ENCODE assay signal across 28 mouse cellular contexts in the genomic region with DNA sequence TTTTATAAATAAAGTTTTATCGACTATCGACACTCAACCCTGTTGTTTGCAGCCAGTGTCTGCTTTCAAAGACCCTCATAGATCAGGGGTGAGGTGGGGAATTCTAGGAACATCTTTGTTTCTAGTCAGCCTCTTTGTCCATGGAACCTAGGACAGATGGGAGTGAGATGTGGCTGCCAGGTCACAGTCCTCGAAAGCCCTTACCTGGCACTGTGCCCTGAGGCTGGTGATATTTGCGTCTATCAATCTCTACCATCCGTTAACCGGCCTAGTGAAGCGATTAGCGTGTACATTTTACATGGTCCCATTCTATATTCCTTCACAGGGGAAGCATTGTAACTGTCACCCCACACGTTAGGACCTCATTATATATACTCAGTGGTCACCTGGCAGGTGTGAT. TPM values are rescaled to one million over a fixed set of nuclear protein-coding genes. Genes with fewer than 3 reads are reported as not detected.
DNase-seq lines count a peak whose midpoint lies in the region; ATAC-seq lines count a peak whose summit lies in the region.
"Had no signal": no experiment of that assay in that cellular context is flagged by ENCODE, and none has a peak within 500 bp of the region (broad histone marks: within the 10 kb centered on the region; RNA-seq: fewer than 3 reads in every experiment).

No protein-coding gene starts in this region.

- H3K4me1 ChIP-seq in hindbrain, embryonic 10.5 days (replicated peaks): peaks cover 50% of the 10 kb centered on the region
- peaks cover 23% of the 10 kb centered on the region for H3K4me1 ChIP-seq in hindbrain, embryonic 12.5 days
- peaks cover 33% of the 10 kb centered on the region for H3K4me1 ChIP-seq in neural tube, embryonic 13.5 days (replicated peaks)

- H3K4me3 ChIP-seq in hindbrain, embryonic 10.5 days: no peak overlapping the region
- H3K4me3 ChIP-seq in hindbrain, embryonic 12.5 days: no peak overlapping the region
- no peak overlapping the region for H3K4me3 ChIP-seq in neural tube, embryonic 13.5 days
- H3K4me3 ChIP-seq: embryonic facial prominence, embryonic 15.5 days; limb, embryonic 13.5 days; lung, embryonic 15.5 days; neural tube, embryonic 12.5 days had no signal

- WGBS in hindbrain, embryonic 10.5 days: 95% methylated on average over 9 of the region's 9 CpGs
- WGBS in hindbrain, embryonic 12.5 days: 91% methylated on average over 9 of the region's 9 CpGs
- 85% methylated on average over 9 of the region's 9 CpGs for WGBS in neural tube, embryonic 13.5 days

- peak; percentile 8 to 45 for DNase-seq in cerebellum, postnatal 25 days
- DNase-seq in hindbrain, embryonic 10.5 days (ENCODE audit: low spot score): no peak
- DNase-seq in neural tube, embryonic 10.5 days (ENCODE audit: extremely low spot score, low spot score): no peak
- DNase-seq in embryo, embryonic 11 days: no peak
- DNase-seq: adrenal gland, postnatal 10 days; cerebellum, adult 18-20 months; cerebellum, postnatal 36 days; gastrocnemius, postnatal 36 days; heart, adult 18-20 months; heart, postnatal 36 days; kidney, postnatal 14 days had no signal

- peaks cover 8% of the 10 kb centered on the region for H3K9me3 ChIP-seq in hindbrain, embryonic 10.5 days
- H3K9me3 ChIP-seq in hindbrain, embryonic 12.5 days (replicated peaks): no peaks in the 10 kb centered on the region
- H3K9me3 ChIP-seq in neural tube, embryonic 13.5 days: no peaks in the 10 kb centered on the region
- H3K9me3 ChIP-seq: embryonic facial prominence, embryonic 15.5 days; lung, embryonic 15.5 days; neural tube, embryonic 12.5 days had no signal

- H3K36me3 ChIP-seq in hindbrain, embryonic 10.5 days: no peaks in the 10 kb centered on the region
- no peaks in the 10 kb centered on the region for H3K36me3 ChIP-seq in hindbrain, embryonic 12.5 days
- H3K36me3 ChIP-seq in neural tube, embryonic 13.5 days: no peaks in the 10 kb centered on the region
- H3K36me3 ChIP-seq: embryonic facial prominence, embryonic 15.5 days; limb, embryonic 13.5 days; lung, embryonic 15.5 days; neural tube, embryonic 12.5 days had no signal

- peaks cover 8% of the 10 kb centered on the region; the same call in 1 of the 2 replicates for H3K27me3 ChIP-seq in hindbrain, embryonic 10.5 days (ENCODE audit: insufficient read depth, poor library complexity, severe bottlenecking)
- H3K27me3 ChIP-seq in hindbrain, embryonic 12.5 days: no peaks in the 10 kb centered on the region
- H3K27me3 ChIP-seq in neural tube, embryonic 13.5 days: no peaks in the 10 kb centered on the region
- H3K27me3 ChIP-seq: embryonic facial prominence, embryonic 15.5 days; limb, embryonic 13.5 days; lung, embryonic 15.5 days; neural tube, embryonic 12.5 days; Patski had no signal

- ATAC-seq in cerebellum, adult (ENCODE audit: insufficient number of reproducible peaks, low FRiP score, low TSS enrichment): no peak
- ATAC-seq in hindbrain, embryonic 12.5 days (ENCODE audit: low FRiP score): no peak
- no peak for ATAC-seq in neural tube, embryonic 13.5 days (ENCODE audit: low read depth)
- ATAC-seq: intestine, postnatal 0 days; Patski had no signal

- H3K9ac ChIP-seq in hindbrain, embryonic 12.5 days: no peak overlapping the region
- H3K9ac ChIP-seq in neural tube, embryonic 13.5 days: no peak overlapping the region
- H3K9ac ChIP-seq: embryonic facial prominence, embryonic 15.5 days; hindbrain, embryonic 14.5 days; limb, embryonic 13.5 days; lung, embryonic 15.5 days; neural tube, embryonic 12.5 days had no signal

- H3K4me2 ChIP-seq in hindbrain, embryonic 12.5 days (replicated peaks): no peak overlapping the region
- no peak overlapping the region for H3K4me2 ChIP-seq in neural tube, embryonic 13.5 days
- H3K4me2 ChIP-seq: embryonic facial prominence, embryonic 15.5 days; heart, embryonic 11.5 days; hindbrain, embryonic 14.5 days; limb, embryonic 13.5 days; liver, embryonic 11.5 days; lung, embryonic 15.5 days; midbrain, embryonic 11.5 days; neural tube, embryonic 12.5 days had no signal

- H3K27ac ChIP-seq in hindbrain, embryonic 10.5 days: 0 out of 2 replicates have a peak overlapping the region, but pooled peaks have one; percentile 88
- H3K27ac ChIP-seq in hindbrain, embryonic 12.5 days: no peak overlapping the region
- peak overlapping the region; percentile 18; the same call in 1 of the 2 replicates for H3K27ac ChIP-seq in neural tube, embryonic 13.5 days (replicated peaks)
- H3K27ac ChIP-seq: embryonic facial prominence, embryonic 15.5 days; limb, embryonic 13.5 days; lung, embryonic 15.5 days; neural tube, embryonic 12.5 days had no signal

RNA-seq across cellular contexts. Expression of a gene that starts 9.6 kb away (rescaled TPM):
- polyA plus RNA-seq in hindbrain, embryonic 10.5 days (2016; fragmentation: Nextera tagmentation; extraction: Ambion mirVana): 109 and 172 TPM in 2 replicates
- polyA plus RNA-seq in hindbrain, embryonic 12.5 days (2016; fragmentation: Nextera tagmentation; extraction: Ambion mirVana): 316 and 326 TPM in 2 replicates
- polyA plus RNA-seq in neural tube, embryonic 13.5 days (2015; fragmentation: Nextera tagmentation; extraction: Ambion mirVana): 251 and 260 TPM in 2 replicates

RNA-seq across cellular contexts. Expression of a gene that starts 26.3 kb away (rescaled TPM):
- not detected in 2 replicates for polyA plus RNA-seq in hindbrain, embryonic 10.5 days (2016; fragmentation: Nextera tagmentation; extraction: Ambion mirVana)
- polyA plus RNA-seq in hindbrain, embryonic 12.5 days (2016; fragmentation: Nextera tagmentation; extraction: Ambion mirVana): not detected in 2 replicates
- polyA plus RNA-seq in neural tube, embryonic 13.5 days (2015; fragmentation: Nextera tagmentation; extraction: Ambion mirVana): not detected in 2 replicates
- polyA plus RNA-seq: embryonic facial prominence, embryonic 15.5 days; frontal cortex, adult 2 months; heart, embryonic 11.5 days; heart, embryonic 16.5 days; hindbrain, embryonic 14.5 days; intestine, postnatal 0 days; kidney, embryonic 14.5 days; limb, embryonic 13.5 days; liver, embryonic 11.5 days; liver, embryonic 16.5 days; lung, embryonic 15.5 days; midbrain, embryonic 11.5 days; neural tube, embryonic 12.5 days; Patski had no signal

Comparison
In these comparisons a context has a peak if more than half of its experiments do, and no peak if none do; other contexts are left out.
1. DNase-seq: peak in cerebellum, postnatal 25 days (2 of 2); none in hindbrain, embryonic 10.5 days (single experiment), neural tube, embryonic 10.5 days (single experiment) and embryo, embryonic 11 days (single experiment).